Mouse (Mus musculus) heart, postnatal 36 days (tissue): ENCODE results near the gene Glipr1. TPM values are rescaled to one million over a fixed set of nuclear protein-coding genes. Genes with fewer than 3 reads are reported as not detected.
A peak's percentile ranks its signal among the peaks of the same experiment; 100 is the strongest.

Source experiments
- DNase-seq, 2 experiments: peaks; one replicate each; pipeline ENCODE4 v3.0.0; 2021 to 2022
- intact Hi-C: fragments of 180-260 bp; cut with DNase I; formaldehyde crosslinking; loops from one replicate; pipeline ENCODE4 v1.15.1; 2025
- total RNA-seq, 2 experiments: library from RNA; stranded (reverse); gene quantifications; 2 replicates each; pipeline ENCODE4 v1.2.3; 2021

The Glipr1 gene
- total RNA-seq, 2 experiments from 2014 or later = 1.2 to 1.8 TPM

DNA sequence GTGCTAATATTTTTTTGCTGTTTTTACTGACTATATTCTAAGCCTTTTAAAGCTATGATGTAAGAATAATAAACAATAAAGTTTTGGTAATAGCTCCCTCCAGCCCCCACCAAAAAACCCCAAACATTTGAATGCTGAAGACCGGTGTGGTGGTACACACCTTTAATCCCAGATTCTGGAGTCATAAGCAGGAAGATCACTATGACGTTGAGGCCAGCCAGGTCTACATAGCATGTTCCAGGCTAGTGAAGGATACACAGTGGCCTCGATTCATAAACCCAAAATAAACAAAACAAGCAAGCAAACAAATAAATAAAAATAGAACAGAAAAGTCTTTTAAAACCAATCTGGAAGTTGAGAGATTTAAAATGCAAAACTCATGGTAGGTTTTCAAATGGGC is 30.5 kb downstream of the Glipr1 start:
- no peak for DNase-seq
- intact Hi-C loops = loop anchor here (5.0 to 10.0 kb wide), 3 partner anchors 675 to 833 kb away; partner anchors contain the start of gene Bbs10

DNA sequence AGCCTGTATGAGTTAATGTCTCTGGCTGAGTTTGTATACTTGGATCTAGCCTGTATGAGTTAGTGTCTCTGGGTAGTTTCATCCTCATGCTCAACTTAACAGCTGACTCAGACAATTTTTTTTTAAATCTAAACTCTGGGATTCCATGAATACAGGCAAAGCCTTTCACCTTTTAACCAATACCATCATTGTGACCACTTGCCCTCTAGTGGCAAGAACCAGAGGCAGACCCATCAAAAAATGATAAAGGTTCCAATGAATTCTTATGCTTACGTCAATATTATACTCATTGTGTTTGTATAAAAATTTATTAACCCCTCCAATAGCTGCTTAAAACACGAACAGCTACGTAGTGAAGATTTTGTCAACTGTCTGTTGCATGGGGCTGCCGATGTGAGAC is 36.0 kb downstream of the Glipr1 start:
- no peak for DNase-seq
- intact Hi-C loops = no loop called here

DNA sequence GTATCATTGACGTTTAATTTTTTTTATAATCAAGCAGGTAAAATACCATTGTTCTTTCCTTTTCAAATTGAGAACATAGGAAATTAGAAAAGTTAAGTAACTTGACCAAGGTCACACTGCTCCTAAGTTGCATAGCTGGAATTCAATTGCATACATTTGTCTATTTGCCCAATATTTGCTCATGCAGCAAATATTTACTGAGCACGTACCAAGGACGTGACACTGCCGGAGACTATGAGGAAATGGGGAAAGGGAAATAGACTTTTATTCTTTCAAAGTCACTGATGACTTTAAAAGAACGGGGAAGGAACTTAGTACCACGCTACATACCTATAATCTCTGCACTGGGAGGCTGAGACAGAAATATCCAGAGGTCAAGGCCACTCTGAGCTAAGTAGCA is 42.0 kb downstream of the Glipr1 start:
- intact Hi-C loops = no loop called here
- no peak for DNase-seq

DNA sequence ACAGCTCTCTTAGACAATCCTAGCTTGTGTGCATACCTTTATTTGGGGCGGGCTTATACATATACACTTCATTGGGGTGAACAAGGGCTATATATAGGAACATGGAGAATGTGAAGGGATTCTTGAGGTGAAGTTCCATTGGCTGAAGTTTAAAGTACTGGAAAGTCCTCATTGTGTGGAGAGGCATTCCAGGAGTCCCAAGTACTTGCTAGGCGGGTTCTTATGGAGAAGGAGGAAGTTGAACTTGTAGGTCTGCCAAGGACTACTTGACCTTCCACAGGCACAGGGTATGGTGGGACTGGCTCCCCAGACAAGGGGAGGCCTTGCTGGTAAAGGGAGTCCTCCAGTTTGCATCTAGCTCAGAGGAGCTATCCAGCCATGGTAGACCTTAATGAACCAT is 43.1 kb downstream of the Glipr1 start:
- intact Hi-C loops = no loop called here
- no peak for DNase-seq

DNA sequence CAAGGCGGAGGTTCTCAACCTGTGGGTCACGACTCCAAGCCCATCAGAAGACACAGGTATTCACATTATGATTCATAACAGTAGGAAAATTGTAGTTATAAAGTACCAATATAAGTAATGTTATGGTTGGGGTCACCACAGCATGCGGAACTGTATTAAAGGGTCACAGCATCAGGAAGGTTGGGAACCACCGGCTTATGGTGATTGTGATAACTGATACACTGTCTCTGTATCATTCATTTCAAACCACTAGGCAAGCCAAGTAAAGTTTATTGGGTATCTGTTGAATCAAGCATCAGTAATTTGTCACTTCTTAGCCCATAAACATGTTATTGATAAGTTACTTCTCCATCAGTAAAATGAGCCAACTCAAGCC is 44.4 kb downstream of the Glipr1 start:
- intact Hi-C loops = no loop called here
- no peak for DNase-seq

DNA sequence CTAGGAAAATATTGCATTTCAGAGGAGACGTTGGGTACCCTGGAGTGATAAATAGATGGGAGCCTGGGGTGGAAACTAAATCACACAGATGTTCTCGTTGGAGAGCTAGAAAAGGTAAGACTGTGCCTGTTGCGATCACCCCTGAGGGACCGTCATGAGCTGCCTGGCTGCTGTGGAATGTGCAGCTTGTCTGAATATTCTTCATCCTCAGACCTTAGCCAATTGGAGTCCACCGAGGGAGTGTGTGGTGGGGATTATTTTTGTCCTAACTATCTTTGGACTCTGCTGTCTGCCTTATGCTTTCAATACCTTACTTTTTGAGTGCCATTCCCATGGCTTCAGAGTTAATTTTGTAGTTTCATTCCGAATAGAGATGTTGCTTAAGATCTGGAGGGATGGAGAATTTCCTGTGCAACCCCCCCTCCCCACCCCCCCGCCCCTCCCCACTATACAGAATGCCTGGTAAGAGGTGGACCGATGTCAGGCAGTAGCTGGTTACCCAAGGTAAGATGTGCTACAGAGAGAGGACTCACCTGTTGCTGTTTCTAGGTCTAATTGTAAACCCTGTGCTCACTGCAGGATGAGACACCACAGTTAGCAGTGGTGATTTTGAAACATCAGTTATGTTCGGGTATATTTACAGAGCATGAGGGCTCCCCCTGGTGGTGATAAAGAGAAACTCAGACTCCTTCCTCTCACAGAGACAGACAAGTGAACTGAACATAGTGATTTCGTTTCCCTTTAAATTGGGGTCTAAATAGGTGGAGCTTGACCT is 45.0 kb downstream of the Glipr1 start:
- DNase-seq = peak; percentile 46 to 59
- intact Hi-C loops = loop anchor here (1.0 to 2.0 kb wide), 2 partner anchors 33 to 454 kb away; no protein-coding TSS in a partner anchor

DNA sequence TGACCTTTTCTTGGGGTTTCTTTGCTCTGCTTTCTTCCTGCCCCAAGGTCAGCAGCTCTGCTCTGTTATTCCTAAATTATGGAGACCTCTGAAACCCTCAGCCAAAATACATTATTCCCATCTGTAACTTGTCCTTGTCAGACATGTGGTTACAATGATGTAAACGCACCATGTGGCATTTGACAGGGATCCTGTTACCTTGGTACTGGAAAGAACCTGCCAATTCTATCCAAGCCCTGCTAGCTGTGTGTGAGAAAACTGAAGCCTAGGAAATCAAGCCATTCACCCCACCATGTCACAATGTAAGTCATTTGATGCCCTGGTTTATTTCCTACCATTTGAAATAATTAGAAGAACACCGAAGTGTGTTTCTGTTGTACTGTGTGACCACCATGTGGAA is 46.6 kb downstream of the Glipr1 start:
- DNase-seq = no peak
- intact Hi-C loops = loop anchor here (2.0 kb wide), 1 partner anchor 31 kb away; no protein-coding TSS in a partner anchor

DNA sequence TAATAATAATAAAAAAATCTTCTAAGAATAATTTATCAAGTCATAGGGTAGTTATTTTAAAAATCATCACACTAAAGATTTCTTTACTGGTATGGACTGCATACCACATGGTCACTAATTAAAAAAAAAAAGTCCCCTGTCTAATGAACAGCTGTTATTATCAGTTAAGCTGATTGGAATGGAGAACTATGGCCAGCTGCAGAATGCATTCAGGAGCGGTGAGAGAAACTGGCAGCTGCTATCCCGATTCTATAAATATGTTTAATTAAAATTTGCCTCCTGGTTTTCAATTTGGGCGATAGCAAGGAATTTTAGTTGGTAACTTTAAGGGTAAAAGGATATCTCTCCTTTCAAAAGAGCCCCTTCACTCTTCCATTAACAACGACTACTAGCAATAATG is 53.4 kb downstream of the Glipr1 start:
- intact Hi-C loops = no loop called here

DNA sequence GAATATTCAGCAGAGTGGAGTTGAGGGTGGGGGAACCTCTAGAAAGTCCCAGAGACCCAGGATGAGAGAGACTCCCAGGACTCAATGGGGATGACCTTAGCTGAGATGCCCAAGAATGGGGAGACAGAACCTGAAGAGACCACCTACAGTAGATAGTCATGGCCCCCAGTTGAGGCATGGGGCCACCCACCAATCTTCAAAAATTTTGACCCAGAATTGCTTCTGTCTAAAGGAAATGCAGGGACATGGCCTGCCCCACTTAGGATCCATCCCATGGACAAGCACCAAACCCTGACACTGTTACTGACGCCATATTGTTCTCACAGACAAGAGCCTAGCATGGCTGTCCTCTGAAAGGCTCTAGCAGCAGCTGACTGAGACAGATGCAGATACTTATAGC is 54.4 kb downstream of the Glipr1 start:
- DNase-seq = no peak
- intact Hi-C loops = no loop called here

More for the DNA sequence above, 53.4 kb downstream of the Glipr1 start:
- no peak for DNase-seq

DNA sequence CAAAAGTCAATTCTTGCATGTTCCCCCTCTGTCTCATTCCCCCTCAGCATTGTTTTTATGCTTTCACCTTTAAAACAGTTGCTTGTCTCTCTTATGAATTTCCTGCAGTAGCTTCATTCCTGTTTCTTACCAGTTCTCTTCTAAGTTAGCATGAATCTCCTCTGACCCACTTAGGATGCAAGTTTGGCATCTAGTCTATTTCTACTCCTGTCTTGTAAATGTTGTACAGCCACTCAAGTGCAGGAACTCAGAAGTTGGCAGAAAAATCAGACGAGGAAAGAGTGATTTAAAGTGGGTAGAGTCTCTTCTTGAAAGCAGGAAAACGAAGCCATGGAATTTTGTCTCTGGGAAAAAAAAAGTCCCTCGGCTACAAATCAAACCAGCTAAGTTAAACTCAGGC is 56.9 kb downstream of the Glipr1 start:
- intact Hi-C loops = no loop called here
- no peak for DNase-seq

DNA sequence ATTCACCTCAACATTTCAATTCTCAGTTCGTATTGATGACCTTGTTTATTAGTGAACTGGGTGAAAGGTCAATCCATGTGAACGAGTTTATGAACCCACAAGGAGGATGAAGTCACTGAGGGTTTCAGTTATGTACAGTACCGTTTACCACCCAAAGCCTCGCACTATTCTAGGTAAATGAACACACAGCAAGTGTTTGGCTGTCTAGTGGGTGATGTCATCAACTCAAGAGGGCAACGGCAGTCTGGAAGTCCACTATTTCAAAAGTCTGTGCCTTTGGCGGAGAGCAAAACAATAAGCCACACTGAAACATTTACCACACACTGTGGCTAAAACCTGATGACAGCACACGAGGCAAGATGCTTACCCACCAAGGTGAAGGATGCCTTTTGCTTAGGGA is 59.4 kb downstream of the Glipr1 start:
- intact Hi-C loops = no loop called here
- no peak for DNase-seq

DNA sequence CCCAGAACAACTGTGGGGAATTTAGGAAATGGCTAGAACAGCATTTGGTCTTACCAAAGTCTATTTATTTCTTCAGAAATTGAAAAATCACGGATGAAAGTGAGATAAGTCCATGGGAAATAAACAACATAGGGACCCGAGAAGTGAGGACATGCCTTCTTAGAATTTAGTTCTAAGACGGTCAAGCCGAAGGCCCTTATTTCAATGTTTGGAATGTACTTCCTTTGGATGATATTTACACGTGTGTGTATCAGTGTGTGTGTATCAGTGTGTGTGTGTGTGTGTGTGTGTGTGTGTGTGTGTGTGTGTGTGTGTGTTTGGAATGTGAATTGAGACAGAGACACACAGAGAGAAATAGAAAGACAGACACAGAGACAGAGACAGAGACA is 65.3 kb downstream of the Glipr1 start:
- DNase-seq = no peak
- intact Hi-C loops = no loop called here

DNA sequence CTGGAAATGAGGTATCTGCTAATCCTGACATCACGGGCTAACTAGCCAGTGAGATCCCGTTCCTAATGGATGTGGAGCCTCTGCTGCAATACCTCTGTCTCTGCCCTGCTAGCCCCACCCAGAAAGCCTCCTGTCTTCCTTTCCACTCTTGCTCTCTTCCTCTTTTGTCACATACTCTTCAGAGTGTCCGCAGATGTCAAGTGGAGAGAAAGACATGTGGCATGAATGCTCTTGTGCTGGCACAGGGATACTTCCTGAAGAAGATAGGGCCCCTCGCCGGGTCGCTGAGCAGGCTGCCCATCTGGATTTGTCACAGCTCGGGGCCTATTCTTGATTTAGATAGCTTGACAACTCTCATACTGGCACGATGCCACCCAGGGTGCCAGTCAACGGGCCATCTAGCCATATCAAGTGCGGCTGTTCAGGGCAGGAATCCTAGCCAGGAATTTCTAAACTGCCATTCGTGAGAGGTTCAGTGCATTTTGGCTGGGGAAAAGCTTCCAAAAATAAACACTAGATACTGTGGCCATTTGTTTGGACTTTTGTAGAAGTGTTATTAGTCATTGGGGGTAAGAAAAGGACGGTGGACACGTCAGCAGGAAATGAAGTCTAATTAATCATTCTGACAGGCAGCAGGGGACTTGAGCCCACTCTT is 65.8 kb downstream of the Glipr1 start:
- peak; percentile 68 to 76 for DNase-seq
- intact Hi-C loops = no loop called here

DNA sequence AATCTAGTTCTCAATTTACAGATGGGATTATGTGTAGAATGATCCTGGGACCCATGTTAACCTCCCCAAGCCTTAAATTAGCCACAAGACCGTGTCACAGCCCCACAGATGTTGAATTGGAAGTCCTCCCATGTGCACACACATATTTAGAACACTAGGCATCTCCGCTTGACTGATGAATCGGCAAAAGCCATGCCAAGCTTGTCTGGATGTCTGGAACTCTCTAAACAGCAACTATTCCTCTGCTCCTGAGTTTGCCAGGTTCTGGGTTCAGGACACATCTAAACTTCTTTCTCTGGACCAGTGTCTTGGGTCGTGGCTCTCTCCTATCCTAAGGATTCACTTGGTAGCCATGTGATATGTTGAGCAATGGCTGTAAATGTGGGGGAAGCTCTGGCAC is 66.4 kb downstream of the Glipr1 start:
- peak in 1 of 2 experiments; percentile 31 for DNase-seq
- intact Hi-C loops = no loop called here

Other genes with a start within 250 kb of the Glipr1 start
- gene Krr1, start 30.0 kb downstream of the Glipr1 start, total RNA-seq = 10 to 100 TPM; 25.6 to 26.2 TPM
- not detected for gene Glipr1l1, start 57.6 kb upstream of the Glipr1 start, total RNA-seq
- gene Glipr1l2, start 80.7 kb upstream of the Glipr1 start, total RNA-seq = not detected
- not detected for gene Glipr1l3, start 157.7 kb upstream of the Glipr1 start, total RNA-seq
- not detected for gene Caps2, start 161.0 kb upstream of the Glipr1 start, total RNA-seq